Mouse (Mus musculus) intestine, embryonic 16.5 days (tissue): ENCODE data around the gene Gm7168. TPM values are rescaled to one million over a fixed set of nuclear protein-coding genes. Genes with fewer than 3 reads are reported as not detected.
"Not testable (repeated sequence)": the region's sequence is repeated elsewhere in the genome, so short reads cannot be mapped to it uniquely, and the experiment has no call there.

Experiments used
- ATAC-seq: fragments of 200-750 bp; cut with Nextera tagmentation; 2 replicates; pipeline ENCODE4 v1.8.0; 2017; ENCODE audit warnings: moderate TSS enrichment, moderate library complexity
- H3K27ac ChIP-seq: fragments of 300-500 bp; sonication (generic); 2 replicates; pipeline ENCODE4 v1.5.1; 2014; ENCODE audit warnings: mild to moderate bottlenecking, low read length
- H3K27me3 ChIP-seq: fragments of 300-500 bp; sonication (generic); replicated peaks from 2 replicates; pipeline ENCODE4 v1.6.1; 2014; ENCODE audit warnings: low read length, control low read depth, mixed read lengths; ENCODE audit not compliant: control insufficient read depth, insufficient read depth
- H3K36me3 ChIP-seq: fragments of 300-500 bp; sonication (generic); 2 replicates; pipeline ENCODE4 v1.6.1; 2014; ENCODE audit warnings: low read length, control low read depth; ENCODE audit not compliant: control insufficient read depth, insufficient read depth
- H3K4me1 ChIP-seq: fragments of 300-500 bp; sonication (generic); 2 replicates; pipeline ENCODE4 v1.6.1; 2014; ENCODE audit warnings: low read length, control low read depth, mixed read lengths; ENCODE audit not compliant: control insufficient read depth, insufficient read depth
- H3K4me2 ChIP-seq: fragments of 300-500 bp; sonication (generic); 2 replicates; pipeline ENCODE4 v1.6.1; 2014; ENCODE audit warnings: low read depth, low read length, control low read depth
- H3K4me3 ChIP-seq: fragments of 300-500 bp; sonication (generic); 2 replicates; pipeline ENCODE4 v1.5.1; 2014; ENCODE audit warnings: mild to moderate bottlenecking, low read length
- H3K9ac ChIP-seq: fragments of 300-500 bp; sonication (generic); 2 replicates; pipeline ENCODE4 v1.6.1; 2014; ENCODE audit warnings: low read depth, low read length
- H3K9me3 ChIP-seq: fragments of 300-500 bp; sonication (generic); 2 replicates; pipeline ENCODE4 v1.6.1; 2016; ENCODE audit warnings: low read length, control low read depth; ENCODE audit not compliant: control insufficient read depth
- WGBS: fragments of 180-500 bp; shearing (Covaris S2); extraction: QIAGEN DNeasy Blood & Tissue Kit; methylation state at CpG from one replicate; pipeline ENCODE4 v1.1.7; 2014; 5-methylcytosine and 5-hydroxymethylcytosine counted together
- polyA plus RNA-seq: library from polyadenylated mRNA; unstranded; fragments of >200 nt; fragmentation: Nextera tagmentation; extraction: Ambion mirVana; gene quantifications from 2 replicates; pipeline ENCODE4 v1.2.1, GENCODE M21; 2015

Gm7168 gene
- polyA plus RNA-seq, 1 experiment from 2014 or later, result not detected

GRCm38 (mm10) chr17:13962245-13962644 is 14.1 kb downstream of the Gm7168 start:
- H3K9me3 ChIP-seq, H3K4me3 ChIP-seq, H3K4me1 ChIP-seq, H3K4me2 ChIP-seq, H3K27ac ChIP-seq, H3K36me3 ChIP-seq, H3K27me3 ChIP-seq, H3K9ac ChIP-seq: not testable (repeated sequence)
- peak; percentile 63; the same call in 1 of the 2 replicates for ATAC-seq
- 89% methylated on average over 3 of the region's 3 CpGs for WGBS

- H3K4me1 ChIP-seq, H3K4me2 ChIP-seq, H3K36me3 ChIP-seq, H3K9me3 ChIP-seq, H3K27ac ChIP-seq, H3K27me3 ChIP-seq, H3K9ac ChIP-seq, H3K4me3 ChIP-seq, ATAC-seq: not testable (repeated sequence)
- 50% methylated on average over 1 of the region's 2 CpGs for WGBS
These were observed 16.9 kb downstream of the Gm7168 start for GRCm38 (mm10) chr17:13965048-13965447.

- H3K27me3 ChIP-seq, result not testable (repeated sequence)
- WGBS, result 70% methylated on average over 1 of the region's 2 CpGs
These were observed 21.7 kb downstream of the Gm7168 start for GRCm38 (mm10) chr17:13969917-13970316.

GRCm38 (mm10) chr17:13970796-13971195 is 22.6 kb downstream of the Gm7168 start:
- H3K36me3 ChIP-seq, H3K4me1 ChIP-seq, H3K9me3 ChIP-seq, H3K9ac ChIP-seq, H3K4me2 ChIP-seq, H3K27ac ChIP-seq, H3K4me3 ChIP-seq, H3K27me3 ChIP-seq: not testable (repeated sequence)
- ATAC-seq, result peak; percentile 82
- 85% methylated on average over 3 of the region's 5 CpGs for WGBS

More at GRCm38 (mm10) chr17:13969917-13970316, 21.7 kb downstream of the Gm7168 start:
- not testable (repeated sequence) for H3K4me3 ChIP-seq, H3K4me1 ChIP-seq, H3K36me3 ChIP-seq, H3K9ac ChIP-seq, H3K9me3 ChIP-seq, H3K4me2 ChIP-seq, H3K27ac ChIP-seq
- ATAC-seq, result peak; percentile 32; the same call in 1 of the 2 replicates

- Histone ChIP-seq H3K27me3 (no peaks in the 10 kb centered on the region), H3K36me3 (no peaks in the 10 kb centered on the region), H3K4me1 (no peaks in the 10 kb centered on the region), H3K9ac (no peak overlapping the region), H3K9me3 (no peaks in the 10 kb centered on the region), H3K27ac (no peak overlapping the region), H3K4me2 (no peak overlapping the region), H3K4me3 (no peak overlapping the region)
- WGBS, result 93% methylated on average over 1 of the region's 1 CpGs
- peak; percentile 77 for ATAC-seq
These were observed 39.5 kb downstream of the Gm7168 start for GRCm38 (mm10) chr17:13987690-13988089.

GRCm38 (mm10) chr17:13993425-13993824 is 45.3 kb downstream of the Gm7168 start:
- whole genome bisulfite sequencing, result 46% methylated on average over 2 of the region's 2 CpGs
- not testable (repeated sequence) for H3K9ac ChIP-seq

More at GRCm38 (mm10) chr17:13993425-13993824, 45.3 kb downstream of the Gm7168 start:
- peak; percentile 56 for ATAC-seq
- H3K36me3 ChIP-seq, H3K4me2 ChIP-seq, H3K4me3 ChIP-seq, H3K27me3 ChIP-seq, H3K4me1 ChIP-seq, H3K9me3 ChIP-seq, H3K27ac ChIP-seq: not testable (repeated sequence)

Other genes with a start within 250 kb of the Gm7168 start
- gene Afdn, start 187.8 kb upstream of the Gm7168 start, polyA plus RNA-seq, result 29.3 and 39.5 TPM in 2 replicates
- gene Tcte2, start 186.5 kb upstream of the Gm7168 start, polyA plus RNA-seq, result 4.0 and 4.1 TPM in 2 replicates
- not detected in 2 replicates for gene Gm7356, start 55.3 kb downstream of the Gm7168 start, polyA plus RNA-seq
- not detected in 2 replicates for gene Gm7358, start 111.2 kb downstream of the Gm7168 start, polyA plus RNA-seq